Mouse (Mus musculus) liver, embryonic 12.5 days (tissue): ENCODE measurements at regions not wholly inside any gene's neighbourhood (a gene's known extent, or its start where the extent isn't known, plus 50 kb on each side); places are given as distances from the start of the nearest gene placed in this dataset.

Source experiments
- ATAC-seq: fragments of 200-750 bp; cut with Nextera tagmentation; 2 replicates; pipeline ENCODE4 v1.8.0; 2017; ENCODE audit warnings: moderate number of reproducible peaks, mild to moderate bottlenecking, moderate library complexity
- H3K27ac ChIP-seq: fragments of 300-500 bp; sonication (generic); 2 replicates; pipeline ENCODE4 v1.5.1; 2016; ENCODE audit warnings: mild to moderate bottlenecking
- H3K27me3 ChIP-seq: fragments of 300-500 bp; sonication (generic); replicated peaks from 2 replicates; pipeline ENCODE4 v1.6.1; 2016; ENCODE audit warnings: mild to moderate bottlenecking, moderate library complexity
- H3K36me3 ChIP-seq: fragments of 300-500 bp; sonication (generic); 2 replicates; pipeline ENCODE4 v1.6.1; 2016; ENCODE audit warnings: mild to moderate bottlenecking, moderate library complexity
- H3K4me1 ChIP-seq: fragments of 300-500 bp; sonication (generic); 2 replicates; pipeline ENCODE4 v1.6.1; 2016
- H3K4me2 ChIP-seq: fragments of 300-500 bp; sonication (generic); 2 replicates; pipeline ENCODE4 v1.6.1; 2016; ENCODE audit warnings: mild to moderate bottlenecking, moderate library complexity
- H3K4me3 ChIP-seq: fragments of 300-500 bp; sonication (generic); 2 replicates; pipeline ENCODE4 v1.5.1; 2016; ENCODE audit warnings: mild to moderate bottlenecking, moderate library complexity
- H3K9ac ChIP-seq: fragments of 300-500 bp; sonication (generic); 2 replicates; pipeline ENCODE4 v1.6.1; 2016; ENCODE audit warnings: mild to moderate bottlenecking, moderate library complexity
- H3K9me3 ChIP-seq: fragments of 300-500 bp; sonication (generic); replicated peaks from 2 replicates; pipeline ENCODE4 v1.6.1; 2016; ENCODE audit warnings: mild to moderate bottlenecking, moderate library complexity
- WGBS: fragments of 180-500 bp; shearing (Covaris S2); methylation state at CpG from one replicate; pipeline ENCODE4 v1.1.7; 2016; ENCODE audit not compliant: insufficient replicate concordance; 5-methylcytosine and 5-hydroxymethylcytosine counted together

GRCm38 (mm10) chr1:81912607-81913006 lies 320.3 kb upstream of the Gm9747 start:
- H3K4me3 ChIP-seq, result no peak overlapping the region
- H3K4me1 ChIP-seq, result no peaks in the 10 kb centered on the region
- no peaks in the 10 kb centered on the region for H3K9me3 ChIP-seq
- no peak for ATAC-seq
- H3K9ac ChIP-seq, result no peak overlapping the region
- H3K27ac ChIP-seq, result no peak overlapping the region
- H3K36me3 ChIP-seq, result no peaks in the 10 kb centered on the region
- H3K4me2 ChIP-seq, result no peak overlapping the region
- no peaks in the 10 kb centered on the region for H3K27me3 ChIP-seq

GRCm38 (mm10) chr1:81913561-81913964 lies 319.3 kb upstream of the Gm9747 start:
- no peak for ATAC-seq

DNA sequence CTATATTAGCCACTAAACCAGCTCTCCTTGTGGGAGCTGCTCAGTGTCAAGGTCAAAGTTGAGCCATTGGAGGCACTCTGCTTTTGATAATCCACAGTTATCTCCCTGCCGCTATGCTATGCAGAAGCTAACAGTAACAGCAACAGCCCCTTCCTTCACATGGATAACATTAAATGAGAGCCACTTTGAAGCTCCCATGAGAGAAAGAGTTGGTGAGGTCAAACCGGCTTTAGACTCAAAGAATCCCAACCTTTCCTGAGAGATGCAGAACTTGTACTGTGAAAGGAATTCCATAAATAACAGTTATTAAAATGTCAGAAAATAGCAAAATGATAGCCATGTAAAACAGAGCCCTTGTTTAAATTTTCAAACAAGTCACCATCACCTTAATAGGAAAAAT lies 316.1 kb upstream of the Gm9747 start:
- H3K36me3 ChIP-seq, result no peaks in the 10 kb centered on the region
- H3K27me3 ChIP-seq, result no peaks in the 10 kb centered on the region
- H3K4me1 ChIP-seq, result no peaks in the 10 kb centered on the region
- H3K4me3 ChIP-seq, result no peak overlapping the region
- H3K9ac ChIP-seq, result no peak overlapping the region
- H3K9me3 ChIP-seq, result no peaks in the 10 kb centered on the region
- 54% methylated on average over 2 of the region's 2 CpGs for WGBS
- no peak for ATAC-seq
- H3K4me2 ChIP-seq, result no peak overlapping the region
- H3K27ac ChIP-seq, result no peak overlapping the region

More at GRCm38 (mm10) chr1:81913561-81913964, 319.3 kb upstream of the Gm9747 start:
- no peak overlapping the region for H3K9ac ChIP-seq
- H3K36me3 ChIP-seq, result no peaks in the 10 kb centered on the region
- 65% methylated on average over 4 of the region's 4 CpGs for WGBS
- no peak overlapping the region for H3K4me2 ChIP-seq
- H3K4me3 ChIP-seq, result no peak overlapping the region
- no peak overlapping the region for H3K27ac ChIP-seq
- H3K9me3 ChIP-seq, result no peaks in the 10 kb centered on the region
- H3K27me3 ChIP-seq, result no peaks in the 10 kb centered on the region
- H3K4me1 ChIP-seq, result no peaks in the 10 kb centered on the region

DNA sequence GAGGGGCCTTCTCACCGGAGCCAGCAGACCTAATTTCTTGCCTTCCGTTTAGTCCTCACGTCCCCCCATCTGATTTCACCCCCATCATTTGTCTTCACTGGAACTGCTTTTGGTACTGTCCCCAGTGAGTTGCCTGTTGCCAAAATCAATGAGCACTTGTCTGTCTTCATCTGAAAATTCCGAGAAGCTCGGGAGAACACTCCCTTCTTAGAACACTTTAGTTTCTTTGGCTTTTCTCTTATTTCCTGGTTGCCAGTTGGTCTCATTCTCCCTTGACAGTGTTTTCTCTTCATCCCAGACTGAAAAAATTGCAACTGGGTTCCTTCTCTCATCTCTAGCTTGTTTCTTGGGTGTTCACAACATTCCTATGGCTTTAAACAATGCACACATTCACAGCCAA lies 305.2 kb upstream of the Gm9747 start:
- no peak overlapping the region for H3K9ac ChIP-seq
- no peaks in the 10 kb centered on the region for H3K9me3 ChIP-seq
- H3K27me3 ChIP-seq, result no peaks in the 10 kb centered on the region
- H3K27ac ChIP-seq, result no peak overlapping the region
- no peak for ATAC-seq
- no peaks in the 10 kb centered on the region for H3K36me3 ChIP-seq
- no peaks in the 10 kb centered on the region for H3K4me1 ChIP-seq
- H3K4me3 ChIP-seq, result no peak overlapping the region
- 80% methylated on average over 5 of the region's 5 CpGs for whole genome bisulfite sequencing
- no peak overlapping the region for H3K4me2 ChIP-seq

GRCm38 (mm10) chr1:81933064-81933463 lies 299.8 kb upstream of the Gm9747 start:
- Histone ChIP-seq H3K36me3 (no peaks in the 10 kb centered on the region), H3K27ac (no peak overlapping the region), H3K9ac (no peak overlapping the region), H3K4me2 (no peak overlapping the region), H3K4me3 (no peak overlapping the region), H3K9me3 (no peaks in the 10 kb centered on the region), H3K4me1 (no peaks in the 10 kb centered on the region), H3K27me3 (no peaks in the 10 kb centered on the region)
- no peak for ATAC-seq

DNA sequence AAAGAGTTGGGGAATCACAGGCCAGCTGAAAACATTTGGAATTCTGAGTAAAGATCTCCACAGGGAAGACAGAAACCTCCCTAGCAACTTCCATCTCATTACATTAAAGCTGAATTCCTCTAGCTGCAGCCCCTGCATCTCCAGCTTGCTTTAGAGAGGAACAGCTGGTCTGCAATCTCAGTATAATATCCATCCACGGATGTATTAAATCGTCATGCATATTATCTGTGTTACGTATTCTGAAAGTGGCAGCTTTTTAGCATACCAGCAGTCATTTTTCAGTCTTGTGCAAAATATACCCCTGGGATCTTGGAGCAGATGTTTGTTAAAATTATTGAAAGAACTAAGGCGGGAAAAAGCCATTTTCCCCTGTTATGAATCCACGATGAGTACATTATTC lies 287.7 kb upstream of the Gm9747 start:
- Histone ChIP-seq H3K27ac (no peak overlapping the region), H3K36me3 (no peaks in the 10 kb centered on the region), H3K9me3 (no peaks in the 10 kb centered on the region), H3K4me2 (no peak overlapping the region), H3K27me3 (no peaks in the 10 kb centered on the region), H3K4me1 (no peaks in the 10 kb centered on the region), H3K4me3 (no peak overlapping the region), H3K9ac (no peak overlapping the region)
- no peak for ATAC-seq
- WGBS, result 66% methylated on average over 5 of the region's 5 CpGs

DNA sequence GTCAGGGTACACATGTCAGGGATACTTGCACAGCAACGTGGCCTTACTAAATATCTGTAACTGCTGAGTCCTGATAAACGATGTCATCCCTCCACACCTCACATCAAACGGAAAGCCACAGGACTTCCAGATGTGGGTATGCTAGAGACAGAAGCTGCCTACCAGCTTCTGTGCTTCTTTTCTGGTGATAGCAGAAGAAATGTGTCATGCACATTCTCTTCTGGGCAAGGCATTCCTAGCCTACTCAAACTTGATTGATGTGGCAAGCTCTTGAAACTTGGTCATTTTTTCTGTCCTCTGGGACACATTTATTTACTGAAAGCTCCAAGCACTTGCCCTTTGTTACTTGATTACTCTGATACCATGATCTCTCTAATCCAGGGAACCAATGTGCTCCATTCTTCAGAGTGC lies 282.8 kb upstream of the Gm9747 start:
- Histone ChIP-seq H3K9me3 (no peaks in the 10 kb centered on the region), H3K27me3 (no peaks in the 10 kb centered on the region), H3K9ac (no peak overlapping the region), H3K27ac (no peak overlapping the region), H3K4me2 (no peak overlapping the region), H3K4me3 (no peak overlapping the region), H3K36me3 (no peaks in the 10 kb centered on the region), H3K4me1 (no peaks in the 10 kb centered on the region)
- 37% methylated on average over 3 of the region's 3 CpGs for WGBS
- no peak for ATAC-seq

DNA sequence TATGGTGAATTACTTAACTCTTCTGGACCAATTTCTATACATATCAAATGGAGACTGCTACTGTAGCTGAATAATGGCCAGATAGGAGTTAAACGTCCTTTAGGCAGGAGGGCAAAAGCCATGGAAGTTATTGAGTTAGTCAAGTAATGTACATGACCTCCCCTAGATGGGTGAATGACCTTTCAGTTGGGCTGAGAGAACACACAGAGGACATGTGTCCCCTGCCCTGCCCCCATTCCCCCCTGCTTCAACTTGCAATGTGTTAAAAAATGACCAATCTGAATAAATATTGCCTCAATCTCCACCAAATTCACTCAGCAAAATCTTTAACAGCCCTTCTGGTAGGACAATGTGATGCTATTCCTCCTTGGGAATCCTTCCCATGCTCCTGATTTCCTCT lies 282.1 kb upstream of the Gm9747 start:
- no peak for ATAC-seq
- WGBS, result 29% methylated on average over 1 of the region's 1 CpGs
- Histone ChIP-seq H3K4me2 (no peak overlapping the region), H3K9me3 (no peaks in the 10 kb centered on the region), H3K9ac (no peak overlapping the region), H3K4me1 (no peaks in the 10 kb centered on the region), H3K36me3 (no peaks in the 10 kb centered on the region), H3K4me3 (no peak overlapping the region), H3K27me3 (no peaks in the 10 kb centered on the region), H3K27ac (no peak overlapping the region)

- H3K4me1 ChIP-seq, result no peaks in the 10 kb centered on the region
- no peak for ATAC-seq
Observed at GRCm38 (mm10) chr1:81951493-81952011, 281.4 kb upstream of the Gm9747 start.

DNA sequence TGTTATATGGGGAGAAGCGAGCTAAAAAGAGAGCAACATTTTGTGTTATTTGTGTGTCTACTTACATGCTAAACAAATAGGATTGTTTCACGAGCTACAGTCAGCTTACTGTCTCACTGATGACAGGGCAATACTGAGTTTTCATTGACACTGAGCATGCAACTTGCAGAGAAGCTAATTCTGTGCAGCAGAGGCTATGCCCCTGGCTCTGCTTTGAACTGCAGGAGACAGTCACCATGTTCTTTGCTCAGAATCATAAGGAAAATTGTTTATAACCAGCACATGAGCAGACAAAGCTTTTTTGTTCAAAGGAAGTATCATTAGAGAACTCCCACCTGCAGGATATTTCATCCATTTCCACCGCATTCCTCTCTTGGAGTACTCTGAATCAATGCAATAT lies 280.8 kb upstream of the Gm9747 start:
- Histone ChIP-seq H3K4me3 (no peak overlapping the region), H3K27me3 (no peaks in the 10 kb centered on the region), H3K9ac (no peak overlapping the region), H3K4me1 (no peaks in the 10 kb centered on the region), H3K36me3 (no peaks in the 10 kb centered on the region), H3K4me2 (no peak overlapping the region), H3K27ac (no peak overlapping the region), H3K9me3 (no peaks in the 10 kb centered on the region)
- WGBS, result 52% methylated on average over 3 of the region's 3 CpGs
- no peak for ATAC-seq

More at GRCm38 (mm10) chr1:81951493-81952011, 281.4 kb upstream of the Gm9747 start:
- H3K27me3 ChIP-seq, result no peaks in the 10 kb centered on the region
- H3K9me3 ChIP-seq, result no peaks in the 10 kb centered on the region
- H3K4me3 ChIP-seq, result no peak overlapping the region
- H3K36me3 ChIP-seq, result no peaks in the 10 kb centered on the region
- H3K9ac ChIP-seq, result no peak overlapping the region
- H3K4me2 ChIP-seq, result no peak overlapping the region
- WGBS, result 72% methylated on average over 4 of the region's 4 CpGs
- H3K27ac ChIP-seq, result no peak overlapping the region

GRCm38 (mm10) chr1:81954507-81954906 lies 278.4 kb upstream of the Gm9747 start:
- no peaks in the 10 kb centered on the region for H3K9me3 ChIP-seq
- no peaks in the 10 kb centered on the region for H3K36me3 ChIP-seq
- 56% methylated on average over 2 of the region's 2 CpGs for WGBS
- H3K9ac ChIP-seq, result no peak overlapping the region
- H3K4me2 ChIP-seq, result no peak overlapping the region
- no peak for ATAC-seq
- H3K4me3 ChIP-seq, result no peak overlapping the region
- no peaks in the 10 kb centered on the region for H3K27me3 ChIP-seq
- no peak overlapping the region for H3K27ac ChIP-seq
- no peaks in the 10 kb centered on the region for H3K4me1 ChIP-seq

DNA sequence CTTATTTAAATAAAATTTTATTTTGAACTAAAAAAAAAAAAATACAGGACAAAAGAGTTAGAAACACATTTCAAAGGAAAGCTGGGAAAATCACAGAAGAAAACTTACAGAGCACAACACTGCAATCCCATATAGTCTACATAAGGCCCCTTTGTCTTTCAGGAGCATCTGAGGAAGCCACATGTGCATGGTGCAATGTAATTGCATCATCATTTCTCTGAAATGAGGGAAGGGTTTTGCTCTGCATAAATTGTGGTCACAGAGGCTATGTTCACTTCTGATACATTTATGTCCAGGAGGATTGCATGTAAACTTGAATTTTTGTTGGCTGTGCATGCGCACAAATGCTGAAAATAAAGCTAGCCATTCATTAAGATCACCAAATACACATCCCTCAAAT lies 265.9 kb upstream of the Gm9747 start:
- H3K4me2 ChIP-seq, result no peak overlapping the region
- no peak overlapping the region for H3K27ac ChIP-seq
- H3K27me3 ChIP-seq, result no peaks in the 10 kb centered on the region
- H3K4me1 ChIP-seq, result no peaks in the 10 kb centered on the region
- no peak overlapping the region for H3K9ac ChIP-seq
- no peaks in the 10 kb centered on the region for H3K9me3 ChIP-seq
- no peak overlapping the region for H3K4me3 ChIP-seq
- no peaks in the 10 kb centered on the region for H3K36me3 ChIP-seq
- WGBS, result 60% methylated on average over 1 of the region's 1 CpGs
- ATAC-seq, result no peak

DNA sequence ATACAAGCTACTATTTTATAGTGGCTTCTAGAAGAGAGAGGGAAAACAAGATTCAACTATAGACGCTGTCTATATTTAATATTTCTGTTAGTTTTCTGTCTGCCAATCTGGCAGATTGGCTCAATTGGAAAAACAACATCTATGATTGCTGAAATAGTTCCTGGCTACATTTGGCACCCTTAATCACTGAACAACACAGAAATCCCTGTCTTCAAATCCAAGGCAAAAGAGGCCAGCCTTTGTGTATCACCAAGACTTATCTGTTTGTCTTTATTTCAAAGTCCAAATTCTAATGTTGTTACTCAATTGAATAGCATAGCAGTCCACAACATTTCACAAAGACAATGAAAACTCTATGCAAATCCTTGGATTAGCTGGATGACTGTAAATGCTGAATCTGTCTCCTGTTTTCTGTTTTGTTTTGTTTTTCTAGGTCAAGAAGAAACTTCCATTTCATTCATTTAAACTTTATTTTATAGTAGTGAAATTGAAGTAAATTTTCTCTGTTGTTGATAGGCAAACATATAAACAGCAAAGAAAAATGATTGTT lies 265.1 kb upstream of the Gm9747 start:
- ATAC-seq, result no peak
- Histone ChIP-seq H3K27me3 (no peaks in the 10 kb centered on the region), H3K4me1 (no peaks in the 10 kb centered on the region), H3K9me3 (no peaks in the 10 kb centered on the region), H3K4me3 (no peak overlapping the region), H3K36me3 (no peaks in the 10 kb centered on the region), H3K27ac (no peak overlapping the region), H3K9ac (no peak overlapping the region), H3K4me2 (no peak overlapping the region)
- 62% methylated on average over 1 of the region's 1 CpGs for WGBS
